Mouse (Mus musculus) olfactory bulb, adult 2 months (tissue): ENCODE measurements around the gene Rab1a.

Source experiments
- CTCF ChIP-seq: fragments of 200-500 bp; IDR thresholded peaks from 2 replicates; pipeline ENCODE4 v1.5.1; 2012; ENCODE audit warnings: low read depth, mild to moderate bottlenecking, low read length, moderate library complexity; ENCODE audit not compliant: insufficient read depth
- POLR2A ChIP-seq: fragments of 200-500 bp; IDR thresholded peaks from 2 replicates; pipeline ENCODE4 v1.6.1; 2012; ENCODE audit warnings: mild to moderate bottlenecking, low read depth, low read length, moderate library complexity; ENCODE audit not compliant: insufficient read depth

DNA sequence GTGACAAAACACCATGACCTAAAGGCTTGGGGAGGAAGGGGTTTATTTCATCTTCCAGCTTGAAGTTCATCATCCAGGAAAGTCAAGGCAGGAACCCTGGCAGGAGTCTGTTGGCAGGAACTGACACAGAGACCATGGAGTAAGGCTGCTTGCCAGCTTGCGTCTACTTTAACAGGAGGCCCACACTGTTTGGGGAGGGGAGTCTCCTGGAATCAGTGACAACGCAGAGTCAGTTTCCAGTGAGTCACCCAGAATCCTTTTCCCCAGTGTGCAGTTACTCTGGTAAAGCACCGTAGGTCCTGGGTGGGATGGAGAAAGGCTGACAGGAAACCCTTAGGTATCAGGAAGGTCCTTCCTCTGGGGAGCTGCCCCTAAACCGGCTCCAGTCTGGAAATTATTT lies 53.6 kb downstream of the Rab1a start:
- TF ChIP-seq POLR2A (no peak), CTCF (no peak)
